Mouse (Mus musculus): Measurements from ENCODE around the gene Defb25. TPM values are rescaled to one million over a fixed set of nuclear protein-coding genes. Genes with fewer than 3 reads are reported as not detected.

Gene Defb25
- polyA plus RNA-seq, 1 experiment from 2014 or later = 3.9 TPM

- Histone ChIP-seq H3K4me2 (replicated peaks; ENCODE audit: low read depth, low read length) (no peak overlapping the region), H3K4me3 (ENCODE audit: low read depth, low read length) (no peak overlapping the region), H3K9me3 (ENCODE audit: control insufficient read depth, low read depth, low read length) (no peaks in the 10 kb centered on the region), H3K9ac (replicated peaks; ENCODE audit: low read depth, low read length) (no peak overlapping the region), H3K4me1 (ENCODE audit: control insufficient read depth, insufficient read depth, low read length) (peaks cover 13% of the 10 kb centered on the region), H3K36me3 (ENCODE audit: control insufficient read depth, insufficient read depth, low read length) (no peaks in the 10 kb centered on the region), H3K27ac (ENCODE audit: low read length) (no peak overlapping the region), H3K27me3 (ENCODE audit: control insufficient read depth, insufficient read depth, low read length) (no peaks in the 10 kb centered on the region; the same call in 1 of the 2 replicates)
- WGBS = 86% methylated on average over 2 of the region's 2 CpGs
- no peak for ATAC-seq (ENCODE audit: insufficient number of reproducible peaks, insufficient read depth, low FRiP score, low read depth)
These were observed 1.7 kb upstream of the Defb25 start for GRCm38 (mm10) chr2:152624566-152624965.

- peaks cover 4% of the 10 kb centered on the region; the same call in 1 of the 2 replicates for H3K4me1 ChIP-seq (ENCODE audit: control insufficient read depth, insufficient read depth, low read length)
- no peak overlapping the region for H3K4me3 ChIP-seq (ENCODE audit: low read depth, low read length)
- H3K27me3 ChIP-seq (ENCODE audit: control insufficient read depth, insufficient read depth, low read length) = no peaks in the 10 kb centered on the region
- H3K4me2 ChIP-seq (replicated peaks; ENCODE audit: low read depth, low read length) = no peak overlapping the region
- H3K27ac ChIP-seq (ENCODE audit: low read length) = no peak overlapping the region
- H3K9me3 ChIP-seq (ENCODE audit: control insufficient read depth, low read depth, low read length) = no peaks in the 10 kb centered on the region
- ATAC-seq (ENCODE audit: insufficient number of reproducible peaks, insufficient read depth, low FRiP score, low read depth) = no peak
- WGBS = 89% methylated on average over 13 of the region's 13 CpGs
- H3K36me3 ChIP-seq (ENCODE audit: control insufficient read depth, insufficient read depth, low read length) = no peaks in the 10 kb centered on the region
- no peak overlapping the region for H3K9ac ChIP-seq (replicated peaks; ENCODE audit: low read depth, low read length)
These were observed 702 bp downstream of the Defb25 start for GRCm38 (mm10) chr2:152622151-152622550.

- Histone ChIP-seq H3K36me3 (ENCODE audit: control insufficient read depth, insufficient read depth, low read length) (no peaks in the 10 kb centered on the region), H3K9me3 (ENCODE audit: control insufficient read depth, low read depth, low read length) (no peaks in the 10 kb centered on the region), H3K4me3 (ENCODE audit: low read depth, low read length) (no peak overlapping the region), H3K9ac (replicated peaks; ENCODE audit: low read depth, low read length) (no peak overlapping the region), H3K27me3 (ENCODE audit: control insufficient read depth, insufficient read depth, low read length) (no peaks in the 10 kb centered on the region), H3K27ac (ENCODE audit: low read length) (no peak overlapping the region), H3K4me2 (replicated peaks; ENCODE audit: low read depth, low read length) (no peak overlapping the region), H3K4me1 (ENCODE audit: control insufficient read depth, insufficient read depth, low read length) (no peaks in the 10 kb centered on the region)
- 70% methylated on average over 9 of the region's 9 CpGs for whole genome bisulfite sequencing
- no peak for ATAC-seq (ENCODE audit: insufficient number of reproducible peaks, insufficient read depth, low FRiP score, low read depth)
These were observed 2.3 kb downstream of the Defb25 start for GRCm38 (mm10) chr2:152620367-152621134.

- WGBS = 65% methylated on average over 5 of the region's 5 CpGs
- Histone ChIP-seq H3K36me3 (ENCODE audit: control insufficient read depth, insufficient read depth, low read length) (no peaks in the 10 kb centered on the region), H3K4me1 (ENCODE audit: control insufficient read depth, insufficient read depth, low read length) (no peaks in the 10 kb centered on the region), H3K4me3 (ENCODE audit: low read depth, low read length) (no peak overlapping the region), H3K9ac (replicated peaks; ENCODE audit: low read depth, low read length) (no peak overlapping the region), H3K4me2 (replicated peaks; ENCODE audit: low read depth, low read length) (no peak overlapping the region), H3K27ac (ENCODE audit: low read length) (no peak overlapping the region), H3K27me3 (ENCODE audit: control insufficient read depth, insufficient read depth, low read length) (no peaks in the 10 kb centered on the region), H3K9me3 (ENCODE audit: control insufficient read depth, low read depth, low read length) (no peaks in the 10 kb centered on the region)
- ATAC-seq (ENCODE audit: insufficient number of reproducible peaks, insufficient read depth, low FRiP score, low read depth) = no peak
These were observed 5.5 kb downstream of the Defb25 start for GRCm38 (mm10) chr2:152617374-152617773.

- H3K4me2 ChIP-seq (replicated peaks; ENCODE audit: low read depth, low read length) = no peak overlapping the region
- 76% methylated on average over 6 of the region's 6 CpGs for WGBS
- H3K4me1 ChIP-seq (ENCODE audit: control insufficient read depth, insufficient read depth, low read length) = no peaks in the 10 kb centered on the region
- H3K4me3 ChIP-seq (ENCODE audit: low read depth, low read length) = no peak overlapping the region
- H3K27ac ChIP-seq (ENCODE audit: low read length) = no peak overlapping the region
- H3K9me3 ChIP-seq (ENCODE audit: control insufficient read depth, low read depth, low read length) = no peaks in the 10 kb centered on the region
- no peaks in the 10 kb centered on the region for H3K27me3 ChIP-seq (ENCODE audit: control insufficient read depth, insufficient read depth, low read length)
- ATAC-seq (ENCODE audit: insufficient number of reproducible peaks, insufficient read depth, low FRiP score, low read depth) = no peak
- no peaks in the 10 kb centered on the region for H3K36me3 ChIP-seq (ENCODE audit: control insufficient read depth, insufficient read depth, low read length)
- no peak overlapping the region for H3K9ac ChIP-seq (replicated peaks; ENCODE audit: low read depth, low read length)
These were observed 6.4 kb downstream of the Defb25 start for GRCm38 (mm10) chr2:152616470-152616869.

- 8% methylated on average over 7 of the region's 7 CpGs for WGBS
These were observed 7.3 kb downstream of the Defb25 start for GRCm38 (mm10) chr2:152615563-152615962.

GRCm38 (mm10) chr2:152612193-152612592 is 10.7 kb downstream of the Defb25 start:
- no peaks in the 10 kb centered on the region for H3K36me3 ChIP-seq (ENCODE audit: control insufficient read depth, insufficient read depth, low read length)
- H3K27ac ChIP-seq (ENCODE audit: low read length) = no peak overlapping the region
- H3K4me1 ChIP-seq (ENCODE audit: control insufficient read depth, insufficient read depth, low read length) = 0 out of 2 replicates have a peak, but pooled peaks cover 3% of the 10 kb centered on the region
- H3K9ac ChIP-seq (replicated peaks; ENCODE audit: low read depth, low read length) = no peak overlapping the region
- ATAC-seq (ENCODE audit: insufficient number of reproducible peaks, insufficient read depth, low FRiP score, low read depth) = no peak
- WGBS = 29% methylated on average over 8 of the region's 8 CpGs
- no peaks in the 10 kb centered on the region for H3K27me3 ChIP-seq (ENCODE audit: control insufficient read depth, insufficient read depth, low read length)
- no peak overlapping the region for H3K4me2 ChIP-seq (replicated peaks; ENCODE audit: low read depth, low read length)
- H3K4me3 ChIP-seq (ENCODE audit: low read depth, low read length) = no peak overlapping the region
- no peaks in the 10 kb centered on the region for H3K9me3 ChIP-seq (ENCODE audit: control insufficient read depth, low read depth, low read length)

More at GRCm38 (mm10) chr2:152615563-152615962, 7.3 kb downstream of the Defb25 start:
- no peaks in the 10 kb centered on the region for H3K27me3 ChIP-seq (ENCODE audit: control insufficient read depth, insufficient read depth, low read length)
- no peak overlapping the region for H3K4me3 ChIP-seq (ENCODE audit: low read depth, low read length)
- H3K36me3 ChIP-seq (ENCODE audit: control insufficient read depth, insufficient read depth, low read length) = no peaks in the 10 kb centered on the region
- no peak overlapping the region for H3K27ac ChIP-seq (ENCODE audit: low read length)
- H3K4me2 ChIP-seq (replicated peaks; ENCODE audit: low read depth, low read length) = no peak overlapping the region
- no peak overlapping the region for H3K9ac ChIP-seq (replicated peaks; ENCODE audit: low read depth, low read length)
- no peak for ATAC-seq (ENCODE audit: insufficient number of reproducible peaks, insufficient read depth, low FRiP score, low read depth)
- no peaks in the 10 kb centered on the region for H3K4me1 ChIP-seq (ENCODE audit: control insufficient read depth, insufficient read depth, low read length)
- H3K9me3 ChIP-seq (ENCODE audit: control insufficient read depth, low read depth, low read length) = no peaks in the 10 kb centered on the region

GRCm38 (mm10) chr2:152608719-152609118 is 14.1 kb downstream of the Defb25 start:
- H3K4me1 ChIP-seq (ENCODE audit: control insufficient read depth, insufficient read depth, low read length) = 0 out of 2 replicates have a peak, but pooled peaks cover 3% of the 10 kb centered on the region
- no peak overlapping the region for H3K27ac ChIP-seq (ENCODE audit: low read length)
- ATAC-seq (ENCODE audit: insufficient number of reproducible peaks, insufficient read depth, low FRiP score, low read depth) = no peak
- WGBS = 88% methylated on average over 1 of the region's 1 CpGs
- no peak overlapping the region for H3K9ac ChIP-seq (replicated peaks; ENCODE audit: low read depth, low read length)
- no peaks in the 10 kb centered on the region for H3K27me3 ChIP-seq (ENCODE audit: control insufficient read depth, insufficient read depth, low read length)
- H3K4me3 ChIP-seq (ENCODE audit: low read depth, low read length) = no peak overlapping the region
- no peaks in the 10 kb centered on the region for H3K36me3 ChIP-seq (ENCODE audit: control insufficient read depth, insufficient read depth, low read length)
- H3K4me2 ChIP-seq (replicated peaks; ENCODE audit: low read depth, low read length) = no peak overlapping the region
- no peaks in the 10 kb centered on the region for H3K9me3 ChIP-seq (ENCODE audit: control insufficient read depth, low read depth, low read length)

All from stomach, embryonic 14.5 days (tissue).